Mouse (Mus musculus): ENCODE results near the gene Rbms1.

Gene Rbms1

GRCm38 (mm10) chr2:60716549-60716948 is 246.4 kb downstream of the Rbms1 start:
- TF ChIP-seq GATA4 (IDR thresholded peaks at IDR 0.05; ENCODE audit: insufficient replicate concordance, low read length): no peak

- no peak for TF ChIP-seq GATA4 (IDR thresholded peaks at IDR 0.05; ENCODE audit: insufficient replicate concordance, low read length)
These were observed 247.2 kb downstream of the Rbms1 start for GRCm38 (mm10) chr2:60715771-60716170.

GRCm38 (mm10) chr2:60714971-60715502 is 248.0 kb downstream of the Rbms1 start:
- no peak for TF ChIP-seq GATA4 (IDR thresholded peaks at IDR 0.05; ENCODE audit: insufficient replicate concordance, low read length)

- no peak for TF ChIP-seq GATA4 (IDR thresholded peaks at IDR 0.05; ENCODE audit: insufficient replicate concordance, low read length)
These were observed 248.5 kb downstream of the Rbms1 start for GRCm38 (mm10) chr2:60714475-60714874.

GRCm38 (mm10) chr2:60713857-60714256 is 249.1 kb downstream of the Rbms1 start:
- TF ChIP-seq GATA4 (IDR thresholded peaks at IDR 0.05; ENCODE audit: insufficient replicate concordance, low read length): no peak

- no peak for TF ChIP-seq GATA4 (IDR thresholded peaks at IDR 0.05; ENCODE audit: insufficient replicate concordance, low read length)
These were observed 250.1 kb downstream of the Rbms1 start for GRCm38 (mm10) chr2:60712891-60713290.

- no peak for TF ChIP-seq GATA4 (IDR thresholded peaks at IDR 0.05; ENCODE audit: insufficient replicate concordance, low read length)
These were observed 250.5 kb downstream of the Rbms1 start for GRCm38 (mm10) chr2:60712483-60712882.

GRCm38 (mm10) chr2:60711098-60711880 is 251.7 kb downstream of the Rbms1 start:
- TF ChIP-seq GATA4 (IDR thresholded peaks at IDR 0.05; ENCODE audit: insufficient replicate concordance, low read length): no peak

- no peak for TF ChIP-seq GATA4 (IDR thresholded peaks at IDR 0.05; ENCODE audit: insufficient replicate concordance, low read length)
These were observed 252.7 kb downstream of the Rbms1 start for GRCm38 (mm10) chr2:60710317-60710716.

GRCm38 (mm10) chr2:60708671-60709070 is 254.3 kb downstream of the Rbms1 start:
- TF ChIP-seq GATA4 (IDR thresholded peaks at IDR 0.05; ENCODE audit: insufficient replicate concordance, low read length): no peak

GRCm38 (mm10) chr2:60706866-60707265 is 256.1 kb downstream of the Rbms1 start:
- TF ChIP-seq GATA4 (IDR thresholded peaks at IDR 0.05; ENCODE audit: insufficient replicate concordance, low read length): no peak

GRCm38 (mm10) chr2:60705426-60705825 is 257.6 kb downstream of the Rbms1 start:
- no peak for TF ChIP-seq GATA4 (IDR thresholded peaks at IDR 0.05; ENCODE audit: insufficient replicate concordance, low read length)

GRCm38 (mm10) chr2:60703315-60703714 is 259.7 kb downstream of the Rbms1 start:
- TF ChIP-seq GATA4 (IDR thresholded peaks at IDR 0.05; ENCODE audit: insufficient replicate concordance, low read length): no peak

GRCm38 (mm10) chr2:60700956-60701355 is 262.0 kb downstream of the Rbms1 start:
- TF ChIP-seq GATA4 (IDR thresholded peaks at IDR 0.05; ENCODE audit: insufficient replicate concordance, low read length): no peak

All from liver, adult (tissue).